Mouse (Mus musculus): Measurements from ENCODE around the gene Gm20388.

Gene Gm20388

DNA sequence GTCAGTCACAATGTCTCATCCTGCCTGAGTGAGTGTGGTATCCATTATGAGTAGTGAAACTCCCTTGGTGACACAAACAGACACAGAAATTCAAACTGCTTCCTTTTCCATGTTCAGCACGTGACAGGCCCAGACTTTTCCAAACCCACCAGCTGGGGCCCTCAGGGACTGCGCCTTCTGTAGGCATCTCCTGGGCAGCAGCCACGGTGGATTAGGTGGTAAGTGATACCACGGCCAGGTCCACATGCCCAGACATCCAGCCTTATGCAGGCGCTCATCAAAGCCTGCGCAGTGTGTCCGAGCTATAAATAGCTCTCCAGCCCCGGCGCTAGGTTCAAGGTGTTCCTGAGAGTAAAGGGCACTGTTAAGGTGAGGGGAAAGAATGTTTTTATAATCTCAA, 3961.4 kb downstream of the Gm20388 start:
- intact Hi-C loops (cut with DNase I) = no loop called here

- intact Hi-C loops (cut with DNase I) = no loop called here
These were observed 3962.7 kb downstream of the Gm20388 start for GRCm38 (mm10) chr8:123873364-123873763.

DNA sequence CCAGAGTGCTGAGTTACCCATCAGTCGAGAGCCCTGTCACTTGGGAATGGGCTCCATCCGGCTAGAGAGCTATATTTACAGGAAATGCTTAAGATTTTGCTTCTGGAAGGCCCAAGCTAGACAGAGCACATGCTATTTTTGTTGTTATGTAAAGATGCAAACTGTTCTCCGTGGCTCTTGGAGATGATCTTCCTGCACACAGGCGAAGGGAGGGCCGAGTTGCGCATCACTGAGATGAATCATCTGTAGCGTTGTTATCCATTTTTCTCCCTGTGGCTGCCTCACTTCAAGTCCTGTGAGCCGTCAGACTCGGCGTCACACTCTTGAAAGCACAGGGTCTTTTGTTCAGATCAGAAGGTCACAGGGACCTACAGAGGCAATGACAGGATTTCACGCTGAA, 3963.7 kb downstream of the Gm20388 start:
- intact Hi-C loops (cut with DNase I) = no loop called here

GRCm38 (mm10) chr8:123877865-123878264, 3967.2 kb downstream of the Gm20388 start:
- intact Hi-C loops (cut with DNase I) = no loop called here

- intact Hi-C loops (cut with DNase I) = no loop called here
These were observed 3969.6 kb downstream of the Gm20388 start for GRCm38 (mm10) chr8:123880271-123880670.

- intact Hi-C loops (cut with DNase I) = no loop called here
These were observed 3970.2 kb downstream of the Gm20388 start for GRCm38 (mm10) chr8:123880821-123881350.

GRCm38 (mm10) chr8:123882412-123882811, 3971.8 kb downstream of the Gm20388 start:
- intact Hi-C loops (cut with DNase I) = no loop called here

DNA sequence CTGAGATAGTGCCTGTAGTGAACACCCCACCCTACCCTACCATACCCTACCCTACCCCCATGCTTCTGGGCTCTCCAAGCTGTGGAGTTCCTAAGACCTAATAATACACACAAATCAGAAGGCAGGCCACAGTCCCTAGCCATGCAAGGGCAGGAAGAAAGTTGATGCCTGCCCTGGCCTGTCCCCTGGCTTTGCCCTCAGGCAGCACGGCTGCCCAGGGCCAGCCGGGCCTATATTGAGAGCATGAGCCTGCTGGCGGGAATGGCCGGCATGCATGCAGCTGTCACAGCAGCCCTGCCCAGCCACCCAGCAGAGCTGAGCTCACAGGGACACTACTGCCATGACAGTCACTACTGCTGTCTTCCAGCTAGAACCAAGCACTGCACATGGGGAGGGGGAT, 3972.5 kb downstream of the Gm20388 start:
- intact Hi-C loops (cut with DNase I) = no loop called here

GRCm38 (mm10) chr8:123884721-123885565, 3974.3 kb downstream of the Gm20388 start:
- intact Hi-C loops (cut with DNase I) = no loop called here

GRCm38 (mm10) chr8:123887163-123887562, 3976.5 kb downstream of the Gm20388 start:
- intact Hi-C loops (cut with DNase I) = no loop called here

- intact Hi-C loops (cut with DNase I) = no loop called here
These were observed 3977.3 kb downstream of the Gm20388 start for GRCm38 (mm10) chr8:123887956-123888355.

- intact Hi-C loops (cut with DNase I) = no loop called here
These were observed 3979.2 kb downstream of the Gm20388 start for GRCm38 (mm10) chr8:123889797-123890196.

DNA sequence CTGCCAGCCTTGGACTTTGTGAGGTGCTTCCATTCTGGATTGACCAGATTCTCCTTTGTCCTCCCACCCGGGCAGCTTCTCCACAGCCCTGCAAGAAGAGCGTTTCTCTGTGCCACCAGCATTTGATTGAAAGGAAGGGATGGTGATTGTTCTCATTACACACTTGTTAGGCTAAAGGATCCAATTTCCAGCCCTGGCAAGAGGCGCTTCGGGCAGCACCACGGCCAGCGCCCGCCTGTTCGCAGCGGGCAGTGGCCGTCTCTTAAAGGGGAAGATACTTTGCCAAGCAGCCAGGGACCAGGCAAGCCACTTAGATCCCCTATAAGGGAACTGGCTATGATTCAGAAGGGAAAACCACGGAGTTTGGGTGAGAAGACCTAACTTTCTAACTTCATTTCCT, 3980.6 kb downstream of the Gm20388 start:
- intact Hi-C loops (cut with DNase I) = no loop called here

GRCm38 (mm10) chr8:123891883-123892585, 3981.4 kb downstream of the Gm20388 start:
- intact Hi-C loops (cut with DNase I) = no loop called here

GRCm38 (mm10) chr8:123892586-123893155, 3982.0 kb downstream of the Gm20388 start:
- intact Hi-C loops (cut with DNase I) = no loop called here

- intact Hi-C loops (cut with DNase I) = no loop called here
These were observed 3982.8 kb downstream of the Gm20388 start for GRCm38 (mm10) chr8:123893413-123893812.

- intact Hi-C loops (cut with DNase I) = no loop called here
These were observed 3984.0 kb downstream of the Gm20388 start, which contains the start of gene Acta1 for GRCm38 (mm10) chr8:123894502-123895097. Gene Acta1 (minus strand): TSS chr8:123894751.

GRCm38 (mm10) chr8:123895230-123895629, 3984.6 kb downstream of the Gm20388 start:
- intact Hi-C loops (cut with DNase I) = no loop called here

- intact Hi-C loops (cut with DNase I) = no loop called here
These were observed 3985.2 kb downstream of the Gm20388 start for GRCm38 (mm10) chr8:123895680-123896365.

GRCm38 (mm10) chr8:123896366-123896761, 3985.7 kb downstream of the Gm20388 start:
- intact Hi-C loops (cut with DNase I) = no loop called here

- intact Hi-C loops (cut with DNase I) = no loop called here
These were observed 3986.1 kb downstream of the Gm20388 start for GRCm38 (mm10) chr8:123896774-123897173.

All from adrenal gland (tissue).